Mouse (Mus musculus) testis, adult 2 months (tissue): Measurements from ENCODE around the gene Ank3.

Experiments used
- CTCF ChIP-seq: fragments of 200-500 bp; IDR thresholded peaks from 2 replicates; pipeline ENCODE4 v1.5.1; 2012; ENCODE audit warnings: low read depth, mild to moderate bottlenecking, inconsistent platforms, low read length, moderate library complexity; ENCODE audit not compliant: control insufficient read depth, insufficient read depth, insufficient replicate concordance
- POLR2A ChIP-seq: fragments of 200-500 bp; IDR thresholded peaks from 2 replicates; pipeline ENCODE4 v1.6.1; 2012; ENCODE audit warnings: low read depth, mild to moderate bottlenecking, inconsistent platforms, low read length, moderate library complexity; ENCODE audit not compliant: control insufficient read depth

DNA sequence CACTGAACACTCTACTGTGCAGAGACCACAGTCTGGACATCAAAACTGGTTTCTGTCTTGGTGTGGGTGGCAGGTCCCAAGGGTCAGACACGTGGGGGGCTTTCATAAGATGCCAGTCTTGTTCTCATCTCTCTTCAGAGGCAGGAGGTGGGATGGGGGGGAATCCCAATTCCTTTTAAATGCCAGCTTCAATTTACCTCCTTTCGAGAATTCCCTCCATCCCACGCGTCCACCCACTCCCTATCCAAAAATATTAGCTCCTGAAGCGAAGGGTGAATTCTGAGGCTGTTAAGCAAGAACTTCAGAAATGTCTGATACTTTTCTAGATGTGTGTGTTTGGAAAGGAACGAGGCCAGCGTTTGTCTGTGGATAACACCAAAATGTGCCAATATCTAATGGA, 177.7 kb downstream of the Ank3 start:
- TF ChIP-seq CTCF: no peak
- TF ChIP-seq POLR2A: no peak
